Mouse (Mus musculus) ES-E14 (cell line): Measurements from ENCODE around the gene Lck. TPM values are rescaled to one million over a fixed set of nuclear protein-coding genes. Genes with fewer than 3 reads are reported as not detected.

Experiments used
- DNase-seq: peaks from one replicate; pipeline ENCODE4 v3.0.0-alpha.2; 2013; ENCODE audit warnings: low read depth, low spot score
- H3K27ac ChIP-seq: 2 replicates; pipeline ENCODE4 v1.5.1; 2012; ENCODE audit warnings: low read depth, mild to moderate bottlenecking, low read length, moderate library complexity, mixed read lengths; ENCODE audit not compliant: poor library complexity, insufficient read depth, severe bottlenecking
- H3K36me3 ChIP-seq: 2 replicates; pipeline ENCODE4 v1.6.1; 2012; ENCODE audit warnings: mild to moderate bottlenecking, low read length, moderate library complexity, mixed read lengths; ENCODE audit not compliant: control insufficient read depth, poor library complexity, insufficient read depth, severe bottlenecking
- H3K4me1 ChIP-seq, 2 experiments: fragments of 150-350 bp in 1 of 2; sonication (generic) in 1 of 2; 2 replicates each; pipeline ENCODE4 v1.6.1; 2012; ENCODE audit warnings: low read length in 2 of 2, mild to moderate bottlenecking in 1 of 2, mixed read lengths in 1 of 2; ENCODE audit not compliant: control insufficient read depth in 2 of 2, insufficient read depth in 2 of 2, poor library complexity in 1 of 2
- H3K4me3 ChIP-seq, 2 experiments: fragments of 150-350 bp in 1 of 2; sonication (generic) in 1 of 2; 2 replicates each; pipeline ENCODE4 v1.5.1; 2012; ENCODE audit warnings: low read length in 2 of 2, low read depth in 1 of 2, mild to moderate bottlenecking in 1 of 2, mixed read lengths in 1 of 2; ENCODE audit not compliant: insufficient read depth in 1 of 2, poor library complexity in 1 of 2, severe bottlenecking in 1 of 2
- H3K9ac ChIP-seq: 2 replicates; pipeline ENCODE4 v1.6.1; 2012; ENCODE audit warnings: low read depth, mild to moderate bottlenecking, low read length, mixed read lengths; ENCODE audit not compliant: poor library complexity, insufficient read depth, severe bottlenecking
- H3K9me3 ChIP-seq: fragments of 150-350 bp; sonication (generic); 2 replicates; pipeline ENCODE4 v1.6.1; 2012; ENCODE audit warnings: low read depth, mild to moderate bottlenecking, low read length; ENCODE audit not compliant: control insufficient read depth, insufficient read depth
- CHD2 ChIP-seq: IDR thresholded peaks from 2 replicates; pipeline ENCODE4 v1.6.1; 2014; ENCODE audit warnings: mild to moderate bottlenecking, low read depth, low read length, inconsistent platforms
- HCFC1 ChIP-seq: IDR thresholded peaks from 2 replicates; pipeline ENCODE4 v1.6.1; 2012; ENCODE audit warnings: low read length, inconsistent platforms, borderline replicate concordance; ENCODE audit not compliant: insufficient read depth
- MAFK ChIP-seq: IDR thresholded peaks from 2 replicates; pipeline ENCODE4 v1.6.1; 2014; ENCODE audit warnings: mild to moderate bottlenecking, low read depth, low read length, inconsistent platforms; ENCODE audit not compliant: insufficient read depth
- ZC3H11A ChIP-seq: IDR thresholded peaks from 2 replicates; pipeline ENCODE4 v1.6.1; 2012; ENCODE audit warnings: low read depth, mild to moderate bottlenecking, inconsistent platforms, low read length, borderline replicate concordance
- ZNF384 ChIP-seq: IDR thresholded peaks from 2 replicates; pipeline ENCODE4 v1.6.1; 2012; ENCODE audit warnings: low read depth, low read length, inconsistent platforms
- in situ Hi-C, 2 experiments: fragments of 600-800 bp; cut with MboI; formaldehyde crosslinking; loops; one replicate each; pipeline ENCODE4 v1.15.1; 2025; ENCODE audit warnings: low sequenced_read_pairs in 2 of 2, inconsistent platforms in 1 of 2; ENCODE audit not compliant: unreplicated experiment in 2 of 2
- total RNA-seq: library from RNA; depleted of rRNA; stranded (reverse); fragments of 300-350 nt; gene quantifications from 2 replicates; pipeline ENCODE4 v1.2.3, GENCODE M21; 2012

The Lck gene
- total RNA-seq, 1 experiment = 19.1 TPM

DNA sequence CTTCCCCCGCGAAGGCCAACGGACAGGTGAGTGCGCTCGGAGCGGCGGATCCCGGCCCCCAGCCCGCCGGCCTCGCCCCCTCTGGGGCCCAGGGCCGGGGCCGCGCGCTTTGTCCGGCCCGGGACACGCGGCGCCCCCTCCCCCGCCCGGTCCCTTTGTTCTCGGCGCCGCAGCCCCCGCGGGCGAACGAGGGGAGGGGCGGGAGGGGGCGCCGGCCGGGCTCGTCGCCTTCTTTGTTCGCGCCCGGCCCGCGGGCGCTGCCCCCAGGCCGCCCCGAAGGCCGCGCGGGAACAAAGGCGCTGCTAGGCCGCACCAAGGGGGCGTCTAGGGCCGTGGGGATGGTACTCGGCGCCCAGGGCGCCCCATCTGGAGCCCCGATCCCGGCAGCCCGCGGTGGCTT lies 59.5 kb downstream of the Lck start:
- peak overlapping the region; percentile 73 to 98 for H3K4me3 ChIP-seq
- in situ Hi-C loops = no loop called here
- DNase-seq = no peak
- H3K27ac ChIP-seq = peak overlapping the region; percentile 93
- peak overlapping the region; percentile 97 for H3K9ac ChIP-seq
- peaks cover 6 to 24% of the 10 kb centered on the region in 2 experiments for H3K4me1 ChIP-seq
- TF ChIP-seq CHD2 (no peak), ZNF384 (no peak), MAFK (no peak), ZC3H11A (no peak), HCFC1 (no peak)
- peaks cover 28% of the 10 kb centered on the region for H3K36me3 ChIP-seq
- H3K9me3 ChIP-seq = no peaks in the 10 kb centered on the region

DNA sequence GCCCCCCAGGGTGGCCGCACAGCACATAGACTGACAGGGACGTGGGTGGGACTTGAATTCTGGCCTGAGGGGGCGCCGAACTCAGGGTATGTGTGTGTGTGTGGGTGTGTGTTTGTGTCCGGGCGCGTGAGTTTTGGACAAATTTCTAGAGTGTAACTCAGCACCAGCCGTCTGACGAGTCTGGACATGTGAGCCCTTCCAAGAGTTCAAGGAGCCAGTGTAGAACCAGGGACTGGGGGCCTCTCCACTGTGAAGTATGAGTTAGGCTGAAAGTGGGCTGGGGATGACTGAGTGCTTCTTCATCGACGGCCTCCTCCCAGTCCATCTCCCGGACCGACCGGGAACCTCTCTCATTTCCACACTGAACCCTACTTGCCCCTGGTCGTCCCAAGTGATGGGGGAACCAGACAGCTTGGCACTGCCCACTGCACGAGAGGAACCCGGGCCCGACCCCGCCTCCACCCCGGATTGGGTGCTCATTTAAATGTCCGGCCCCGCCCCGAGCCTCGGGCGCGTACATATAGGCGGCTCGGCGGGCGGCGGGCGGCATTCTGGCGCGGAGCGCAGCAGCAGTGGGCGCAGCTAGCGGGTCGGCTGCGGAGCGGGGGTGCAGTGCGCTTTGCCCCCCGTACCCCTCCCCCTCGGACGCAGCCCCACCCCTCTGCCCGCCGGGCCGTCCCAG lies 60.2 kb downstream of the Lck start, which contains the start of gene Marcksl1:
TSS of gene Marcksl1 (plus strand) at position 496 of the 682 bp plus-strand sequence.
- Histone ChIP-seq H3K9ac (peak within 1 kb of the TSS; percentile 97), H3K36me3 (peaks cover 22% of the 10 kb centered on the region), H3K4me1 (peaks cover 6 to 26% of the 10 kb centered on the region in 2 experiments), H3K4me3 (peak within 1 kb of the TSS; percentile 73 to 98), H3K27ac (peak within 1 kb of the TSS; percentile 93), H3K9me3 (no peaks in the 10 kb centered on the region)
- in situ Hi-C loops = no loop called here
- DNase-seq = peak; percentile 74
- TF ChIP-seq ZNF384 (no peak), HCFC1 (no peak), MAFK (no peak), ZC3H11A (no peak), CHD2 (no peak)

DNA sequence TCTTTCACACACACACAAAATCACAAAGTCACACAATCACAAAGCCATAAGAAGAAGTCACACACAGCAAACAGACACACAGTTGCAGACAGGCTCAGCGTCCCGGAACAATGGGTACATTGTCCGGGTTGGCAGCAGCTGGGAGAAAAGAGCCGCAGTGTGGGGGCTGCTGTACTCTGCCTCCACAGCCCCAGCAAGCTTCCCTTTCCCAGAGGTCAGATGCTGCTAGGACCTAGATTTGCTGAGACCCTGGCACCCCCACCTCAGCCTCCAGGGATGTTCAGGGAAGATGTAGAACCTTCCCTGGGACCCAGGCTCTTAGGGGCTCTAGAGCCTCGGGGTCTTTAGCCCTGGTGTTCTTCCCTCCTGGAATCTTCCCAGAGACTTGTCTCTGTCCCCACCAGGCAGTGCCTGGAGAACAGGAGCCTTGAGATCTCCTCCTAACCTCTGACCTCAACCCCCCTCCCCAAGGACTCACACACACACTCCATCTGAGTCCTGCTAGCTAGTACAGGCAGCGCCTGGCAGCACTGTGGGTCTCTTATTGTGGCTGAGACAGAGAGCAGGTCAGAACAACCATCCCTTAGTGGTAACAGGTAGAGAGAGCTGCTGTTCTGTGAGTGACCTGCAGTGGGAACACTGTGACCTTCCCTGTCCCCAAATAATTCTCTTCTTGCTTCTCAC lies 61.9 kb downstream of the Lck start:
- Histone ChIP-seq H3K4me3 (no peak overlapping the region), H3K36me3 (peaks cover 11% of the 10 kb centered on the region), H3K9me3 (no peaks in the 10 kb centered on the region), H3K27ac (no peak overlapping the region), H3K9ac (no peak overlapping the region), H3K4me1 (peaks cover 6 to 22% of the 10 kb centered on the region in 2 experiments)
- DNase-seq = no peak
- TF ChIP-seq HCFC1 = no peak
- TF ChIP-seq CHD2 = no peak
- TF ChIP-seq ZC3H11A = no peak
- 0 out of 2 replicates have a peak, but pooled peaks have one; percentile 12 for TF ChIP-seq ZNF384
- in situ Hi-C loops = no loop called here

DNA sequence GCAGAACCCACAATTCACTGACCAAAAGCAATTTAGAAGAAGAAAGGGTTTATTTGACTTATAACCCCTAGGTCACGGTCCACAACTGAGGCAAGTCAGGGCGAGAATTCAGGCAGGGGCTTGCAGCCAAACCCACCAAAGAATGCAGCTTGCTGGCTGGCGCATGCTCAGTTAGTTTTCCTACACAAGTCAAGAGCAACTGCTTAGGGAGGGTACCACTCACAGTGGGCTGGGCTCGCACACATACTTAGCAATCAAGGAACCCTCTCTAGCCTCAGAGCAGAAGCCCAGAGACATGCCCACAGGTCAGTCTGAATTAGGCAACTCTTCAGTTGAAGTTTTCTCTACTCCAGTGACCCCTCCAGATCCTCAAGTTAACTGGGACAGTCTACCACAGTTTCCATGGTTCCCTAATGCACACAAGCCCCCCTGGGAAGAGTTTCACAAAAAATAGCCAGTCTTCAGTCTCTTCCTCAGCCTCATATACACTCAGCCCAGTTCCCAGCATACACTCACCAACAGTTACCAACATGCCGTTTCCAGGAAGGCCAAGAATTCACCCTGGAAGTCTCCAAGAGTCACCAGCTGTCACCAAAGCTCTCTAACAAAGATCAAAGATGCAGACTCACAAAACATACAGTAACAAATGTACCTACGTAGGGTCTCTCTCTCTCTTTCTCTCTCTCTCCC lies 62.6 kb downstream of the Lck start:
- Histone ChIP-seq H3K4me1 (peaks cover 6 to 22% of the 10 kb centered on the region in 2 experiments), H3K36me3 (peaks cover 9% of the 10 kb centered on the region), H3K9me3 (no peaks in the 10 kb centered on the region), H3K27ac (no peak overlapping the region), H3K9ac (no peak overlapping the region), H3K4me3 (no peak overlapping the region)
- DNase-seq = no peak
- in situ Hi-C loops = no loop called here
- TF ChIP-seq ZC3H11A = no peak
- no peak for TF ChIP-seq CHD2
- TF ChIP-seq ZNF384 = no peak
- no peak for TF ChIP-seq HCFC1
- TF ChIP-seq MAFK = no peak
